Comparison of ENCODE assay signal across 8 mouse cellular contexts in genomic region chr11:72301334-72301733, GRCm38 (mm10). TPM values are rescaled to one million over a fixed set of nuclear protein-coding genes. Genes with fewer than 3 reads are reported as not detected.
DNase-seq lines count a peak whose midpoint lies in the region; ATAC-seq and TF ChIP-seq lines count a peak whose summit lies in the region.

Gene Xaf1, plus strand, starts transcription at chr11:72301629.

- peak; percentile 68; the same call in 1 of the 2 replicates for ATAC-seq in heart, embryonic 12.5 days (ENCODE audit: insufficient number of reproducible peaks, low FRiP score)
- ATAC-seq in kidney, embryonic 16.5 days (ENCODE audit: low FRiP score, low TSS enrichment), result peak; percentile 84
- peak; percentile 94 for ATAC-seq in megakaryocyte, adult 5-6 weeks (ENCODE audit: poor library complexity, severe bottlenecking)
- peak; percentile 84 for ATAC-seq in stomach, embryonic 15.5 days (ENCODE audit: insufficient read depth, low FRiP score, low read depth)
- ATAC-seq in forebrain, embryonic 11.5 days (replicated peaks; ENCODE audit: low FRiP score), result no peak

- peak within 1 kb of the TSS; percentile 46 for H3K4me2 ChIP-seq in CH12.LX (ENCODE audit: insufficient read depth, low read depth, poor library complexity, severe bottlenecking)
- H3K4me2 ChIP-seq in heart, embryonic 12.5 days, result peak within 1 kb of the TSS; percentile 58
- peak within 1 kb of the TSS; percentile 37 for H3K4me2 ChIP-seq in kidney, embryonic 16.5 days (replicated peaks; ENCODE audit: low read depth, low read length)
- peak within 1 kb of the TSS; percentile 44 for H3K4me2 ChIP-seq in stomach, embryonic 15.5 days
- H3K4me2 ChIP-seq in forebrain, embryonic 11.5 days (ENCODE audit: low read depth, low read length, severe bottlenecking), result no peak within 1 kb of the TSS

- dilution Hi-C loops in CH12.LX (cut with MboI; ENCODE audit: extremely low pct_ligation_motif_present, extremely low pct_unique_long_range_greater_than_20kb, low sequenced_read_pairs), result no loop called here

- peak; percentile 41; the same call in 1 of the 2 replicates for TF ChIP-seq POLR2A in CH12.LX (IDR thresholded peaks at IDR 0.05; ENCODE audit: low read depth, low read length)

- peak within 1 kb of the TSS; percentile 40 to 59 (median 58) for H3K4me3 ChIP-seq in CH12.LX (replicated peaks in 1 of 3; ENCODE audit: low read depth in 2 of 3, low read length in 2 of 3, poor library complexity in 1 of 3)
- H3K4me3 ChIP-seq in heart, embryonic 12.5 days, result peak within 1 kb of the TSS; percentile 26
- H3K4me3 ChIP-seq in kidney, embryonic 16.5 days (ENCODE audit: low read length), result peak within 1 kb of the TSS; percentile 9
- H3K4me3 ChIP-seq in stomach, embryonic 15.5 days (replicated peaks), result peak within 1 kb of the TSS; percentile 26
- H3K4me3 ChIP-seq in forebrain, embryonic 11.5 days (ENCODE audit: low read depth, low read length), result no peak within 1 kb of the TSS

- H3K9ac ChIP-seq in CH12.LX (ENCODE audit: insufficient read depth, low read depth), result peak within 1 kb of the TSS; percentile 10
- H3K9ac ChIP-seq in heart, embryonic 12.5 days, result 0 out of 2 replicates have a peak within 1 kb of the TSS, but pooled peaks have one; percentile 25
- peak within 1 kb of the TSS; percentile 43 for H3K9ac ChIP-seq in kidney, embryonic 16.5 days (replicated peaks; ENCODE audit: low read length)
- H3K9ac ChIP-seq in stomach, embryonic 15.5 days, result no peak within 1 kb of the TSS
- H3K9ac ChIP-seq in forebrain, embryonic 11.5 days (ENCODE audit: low read length), result no peak within 1 kb of the TSS

- peaks cover 0 to 23% of the 10 kb centered on the region in 2 experiments for H3K36me3 ChIP-seq in CH12.LX (replicated peaks in 1 of 2; ENCODE audit: control insufficient read depth in 1 of 2, insufficient read depth in 1 of 2, low read length in 1 of 2)
- H3K36me3 ChIP-seq in heart, embryonic 12.5 days, result no peaks in the 10 kb centered on the region
- no peaks in the 10 kb centered on the region for H3K36me3 ChIP-seq in kidney, embryonic 16.5 days (ENCODE audit: insufficient read depth, low read length)
- H3K36me3 ChIP-seq in stomach, embryonic 15.5 days, result no peaks in the 10 kb centered on the region
- no peaks in the 10 kb centered on the region for H3K36me3 ChIP-seq in forebrain, embryonic 11.5 days (ENCODE audit: control insufficient read depth, insufficient read depth, low read length)

- peak; percentile 44 for TF ChIP-seq EP300 in CH12.LX (IDR thresholded peaks at IDR 0.05; ENCODE audit: low read length)

- TF ChIP-seq CTCF in CH12.LX (conservative IDR thresholded peaks at IDR 0.05 in 1 of 2, IDR thresholded peaks at IDR 0.05 in 1 of 2; ENCODE audit: low read depth in 2 of 2, low read length in 2 of 2), result no peak

- TF ChIP-seq RAD21 in CH12.LX (IDR thresholded peaks at IDR 0.05; ENCODE audit: low read depth, low read length), result no peak

- no peaks in the 10 kb centered on the region for H3K79me2 ChIP-seq in CH12.LX (replicated peaks; ENCODE audit: control insufficient read depth, extremely low read depth, insufficient read depth, poor library complexity, severe bottlenecking)

- WGBS in heart, embryonic 12.5 days, result 23% methylated on average over 6 of the region's 6 CpGs
- WGBS in kidney, embryonic 16.5 days, result 5% methylated on average over 6 of the region's 6 CpGs
- WGBS in stomach, embryonic 15.5 days, result 14% methylated on average over 6 of the region's 6 CpGs
- 33% methylated on average over 6 of the region's 6 CpGs for WGBS in forebrain, embryonic 11.5 days

- H3K4me1 ChIP-seq in CH12.LX (ENCODE audit: control insufficient read depth in 1 of 2, insufficient read depth in 2 of 2), result peaks cover 8 to 29% of the 10 kb centered on the region in 2 experiments; a peak in 3 of 4 replicates
- H3K4me1 ChIP-seq in heart, embryonic 12.5 days (replicated peaks), result peaks cover 14% of the 10 kb centered on the region; the same call in 1 of the 2 replicates
- H3K4me1 ChIP-seq in kidney, embryonic 16.5 days (ENCODE audit: insufficient read depth, low read length), result peaks cover 7% of the 10 kb centered on the region
- 0 out of 2 replicates have a peak, but pooled peaks cover 4% of the 10 kb centered on the region for H3K4me1 ChIP-seq in stomach, embryonic 15.5 days
- no peaks in the 10 kb centered on the region for H3K4me1 ChIP-seq in forebrain, embryonic 11.5 days (replicated peaks; ENCODE audit: control insufficient read depth, insufficient read depth, low read length)

- DNase-seq in 3134 (ENCODE audit: extremely low read depth, insufficient read length, low spot score), result peak; percentile 72
- peak; percentile 72 for DNase-seq in CH12.LX (ENCODE audit: extremely low read depth)
- DNase-seq in c-Kit-positive CD71-negative TER-119-negative erythroid progenitor cells, embryonic 14.5 days (ENCODE audit: low read depth), result peak; percentile 12
- no peak for DNase-seq in forebrain, embryonic 11.5 days (ENCODE audit: low spot score)

- in situ Hi-C loops in CH12.LX (cut with MboI; ENCODE audit: low pct_ligation_motif_present, low pct_unique_long_range_greater_than_20kb, low sequenced_read_pairs), result no loop called here

- no peak within 1 kb of the TSS for H3K27ac ChIP-seq in CH12.LX (ENCODE audit: insufficient read depth, low read depth)
- peak within 1 kb of the TSS; percentile 19; the same call in 1 of the 2 replicates for H3K27ac ChIP-seq in heart, embryonic 12.5 days (ENCODE audit: poor library complexity, severe bottlenecking)
- H3K27ac ChIP-seq in kidney, embryonic 16.5 days (ENCODE audit: low read length), result no peak within 1 kb of the TSS; the same call in 1 of the 2 replicates
- H3K27ac ChIP-seq in stomach, embryonic 15.5 days, result peak within 1 kb of the TSS; percentile 63; the same call in 1 of the 2 replicates
- H3K27ac ChIP-seq in forebrain, embryonic 11.5 days (ENCODE audit: low read depth, low read length), result no peak within 1 kb of the TSS

- peaks cover 3% of the 10 kb centered on the region for H3K27me3 ChIP-seq in CH12.LX (replicated peaks)
- no peaks in the 10 kb centered on the region for H3K27me3 ChIP-seq in heart, embryonic 12.5 days (replicated peaks)
- no peaks in the 10 kb centered on the region for H3K27me3 ChIP-seq in kidney, embryonic 16.5 days (ENCODE audit: insufficient read depth, low read length)
- no peaks in the 10 kb centered on the region for H3K27me3 ChIP-seq in stomach, embryonic 15.5 days (replicated peaks)
- H3K27me3 ChIP-seq in forebrain, embryonic 11.5 days (ENCODE audit: control insufficient read depth, insufficient read depth, low read length), result no peaks in the 10 kb centered on the region

- no peaks in the 10 kb centered on the region for H3K9me3 ChIP-seq in CH12.LX (replicated peaks; ENCODE audit: low read length)
- no peaks in the 10 kb centered on the region for H3K9me3 ChIP-seq in heart, embryonic 12.5 days (replicated peaks)
- no peaks in the 10 kb centered on the region for H3K9me3 ChIP-seq in kidney, embryonic 16.5 days (ENCODE audit: low read length)
- no peaks in the 10 kb centered on the region for H3K9me3 ChIP-seq in stomach, embryonic 15.5 days
- H3K9me3 ChIP-seq in forebrain, embryonic 11.5 days (ENCODE audit: control insufficient read depth, low read length), result no peaks in the 10 kb centered on the region

TF ChIP-seq in CH12.LX, 34 proteins besides CTCF, POLR2A, EP300 and RAD21:
- peak; percentile 71 for TF ChIP-seq SIN3A (IDR thresholded peaks at IDR 0.05; ENCODE audit: low read length)
- no peak for TF ChIP-seq MAFK (IDR thresholded peaks at IDR 0.05; ENCODE audit: insufficient replicate concordance, low read length)
- TF ChIP-seq USF1 (IDR thresholded peaks at IDR 0.05; ENCODE audit: low read depth, low read length), result no peak
- peak; percentile 41; the same call in 1 of the 2 replicates for TF ChIP-seq ELF1 (IDR thresholded peaks at IDR 0.05; ENCODE audit: low read depth, low read length)
- peak; percentile 54; the same call in 1 of the 2 replicates for TF ChIP-seq MAX (IDR thresholded peaks at IDR 0.05; ENCODE audit: low read length)
- no peak; the same call in 1 of the 2 replicates for TF ChIP-seq NELFE (IDR thresholded peaks at IDR 0.05; ENCODE audit: low read depth, low read length)
- no peak for TF ChIP-seq PAX5 (IDR thresholded peaks at IDR 0.05; ENCODE audit: low read length)
- peak; percentile 89 for TF ChIP-seq IRF4 (IDR thresholded peaks at IDR 0.05; ENCODE audit: low read depth, low read length)
- no peak for TF ChIP-seq UBTF (IDR thresholded peaks at IDR 0.05; ENCODE audit: low read depth, low read length)
- TF ChIP-seq RCOR1 (conservative IDR thresholded peaks at IDR 0.05; ENCODE audit: low read depth, low read length), result no peak
- TF ChIP-seq CHD2 (IDR thresholded peaks at IDR 0.05; ENCODE audit: low read length), result 0 out of 2 replicates have a peak, but pooled peaks have one; percentile 24
- TF ChIP-seq MXI1 (IDR thresholded peaks at IDR 0.05; ENCODE audit: low read depth, low read length), result peak; percentile 42; the same call in 1 of the 2 replicates
- TF ChIP-seq BHLHE40 (IDR thresholded peaks at IDR 0.05; ENCODE audit: low read depth, low read length), result peak; percentile 23; the same call in 1 of the 2 replicates
- TF ChIP-seq TBP (conservative IDR thresholded peaks at IDR 0.05; ENCODE audit: low read depth, low read length), result 0 out of 2 replicates have a peak, but pooled peaks have one; percentile 27
- no peak for TF ChIP-seq ZKSCAN1 (IDR thresholded peaks at IDR 0.05; ENCODE audit: borderline replicate concordance, low read depth, low read length)
- TF ChIP-seq HCFC1 (IDR thresholded peaks at IDR 0.05; ENCODE audit: low read depth, low read length), result no peak
- peak; percentile 82 for TF ChIP-seq ETS1 (conservative IDR thresholded peaks at IDR 0.05; ENCODE audit: low read depth, low read length)

RNA-seq across cellular contexts. Expression of gene Xaf1, which starts in this region (rescaled TPM):
- total RNA-seq in CH12.LX (2012; rRNA removed) (2.5 and 3.0 TPM in 2 replicates), CH12.LX (2014; rRNA removed) (2.8 and 4.1 TPM in 2 replicates)
- 9.6 TPM in 2 replicates for polyA plus RNA-seq in CH12.LX (2012; ENCODE audit: insufficient read length, low read depth)
- polyA plus RNA-seq in heart, embryonic 12.5 days (2016; fragmentation: Nextera tagmentation; extraction: Ambion mirVana), result 6.2 and 6.8 TPM in 2 replicates
- 4.9 and 5.1 TPM in 2 replicates for polyA plus RNA-seq in kidney, embryonic 16.5 days (2015; fragmentation: Nextera tagmentation; extraction: Ambion mirVana)
- 57.9 and 72.4 TPM in 2 replicates for total RNA-seq in megakaryocyte, adult 5-6 weeks (2015)
- total RNA-seq in megakaryocyte, adult 5-6 weeks (2017), result 39.8 and 43.3 TPM in 2 replicates
- polyA plus RNA-seq in stomach, embryonic 15.5 days (2015; fragmentation: Nextera tagmentation; extraction: Ambion mirVana), result 5.3 and 6.0 TPM in 2 replicates
- 1.4 and 2.4 TPM in 2 replicates for polyA plus RNA-seq in forebrain, embryonic 11.5 days (2014; fragmentation: Nextera tagmentation; extraction: Ambion mirVana)

Comparison
In these comparisons a context has a peak if more than half of its experiments do, and no peak if none do; other contexts are left out.
1. RNA of gene Xaf1 (total RNA-seq): 39.8 to 72.4 TPM in megakaryocyte, adult 5-6 weeks; 2.5 to 4.1 TPM in CH12.LX; every median in the first group is over 4 times any median in the second.
2. H3K27ac ChIP-seq: peak in heart, embryonic 12.5 days (single experiment) and stomach, embryonic 15.5 days (single experiment); none in CH12.LX (single experiment), kidney, embryonic 16.5 days (single experiment) and forebrain, embryonic 11.5 days (single experiment).
3. H3K9ac ChIP-seq: peak in CH12.LX (single experiment), heart, embryonic 12.5 days (single experiment) and kidney, embryonic 16.5 days (single experiment); none in stomach, embryonic 15.5 days (single experiment) and forebrain, embryonic 11.5 days (single experiment).